Comparison of ENCODE assay signal across 27 mouse cellular contexts in genomic region chrX:19220785-19221496, GRCm38 (mm10).
"Had no signal": no experiment of that assay in that cellular context is flagged by ENCODE, and none has a peak within 500 bp of the region (broad histone marks: within the 10 kb centered on the region; RNA-seq: fewer than 3 reads in every experiment).

No protein-coding gene starts in this region.

- H3K27ac ChIP-seq: heart, adult 2 months; heart, embryonic 13.5 days; heart, embryonic 15.5 days; hindbrain, embryonic 12.5 days; hindbrain, embryonic 14.5 days; kidney, embryonic 15.5 days; kidney, postnatal 0 days; limb, embryonic 13.5 days; limb, embryonic 15.5 days; liver, embryonic 12.5 days; liver, embryonic 14.5 days had no signal

- DNase-seq: gastrocnemius, postnatal 14 days; gastrocnemius, postnatal 36 days; heart, adult 11 months; heart, adult 2 months; heart, postnatal 14 days; heart, postnatal 36 days; kidney, adult 11 months; kidney, adult 2 months; kidney, adult 9 months; kidney, postnatal 14 days; kidney, postnatal 36 days; layer of hippocampus, adult 9-11 months; layer of hippocampus, postnatal 36 days; left cerebral cortex, postnatal 4 days had no signal

- H3K4me3 ChIP-seq: heart, adult 2 months; heart, embryonic 13.5 days; heart, embryonic 15.5 days; hindbrain, embryonic 12.5 days; kidney, embryonic 15.5 days; limb, embryonic 13.5 days; limb, embryonic 15.5 days; liver, embryonic 12.5 days had no signal

- ATAC-seq: hindbrain, embryonic 16.5 days; inflammation-experienced regulatory T-cells, adult 6 months had no signal

- H3K9me3 ChIP-seq: heart, embryonic 13.5 days; heart, embryonic 15.5 days; hindbrain, embryonic 12.5 days; kidney, embryonic 15.5 days; limb, embryonic 13.5 days; limb, embryonic 15.5 days; liver, embryonic 12.5 days had no signal

- H3K4me1 ChIP-seq: heart, embryonic 13.5 days; heart, embryonic 15.5 days; hindbrain, embryonic 12.5 days; kidney, embryonic 15.5 days; limb, embryonic 13.5 days; limb, embryonic 15.5 days had no signal

- H3K9ac ChIP-seq: heart, embryonic 13.5 days; heart, embryonic 15.5 days; hindbrain, embryonic 12.5 days; hindbrain, embryonic 14.5 days; kidney, embryonic 15.5 days; limb, embryonic 13.5 days; limb, embryonic 15.5 days; liver, embryonic 12.5 days; liver, embryonic 14.5 days had no signal

- H3K36me3 ChIP-seq: heart, embryonic 13.5 days; heart, embryonic 15.5 days; hindbrain, embryonic 12.5 days; kidney, embryonic 15.5 days; limb, embryonic 13.5 days; limb, embryonic 15.5 days; liver, embryonic 12.5 days had no signal

- H3K4me2 ChIP-seq: heart, embryonic 11.5 days; heart, embryonic 13.5 days; heart, embryonic 15.5 days; hindbrain, embryonic 12.5 days; hindbrain, embryonic 14.5 days; kidney, embryonic 15.5 days; limb, embryonic 13.5 days; limb, embryonic 15.5 days; liver, embryonic 12.5 days had no signal

- H3K27me3 ChIP-seq: heart, embryonic 13.5 days; heart, embryonic 15.5 days; hindbrain, embryonic 12.5 days; kidney, embryonic 15.5 days; limb, embryonic 13.5 days; limb, embryonic 15.5 days; liver, embryonic 12.5 days had no signal
